34 mouse cellular contexts compared by ENCODE assay signal in the genomic region with DNA sequence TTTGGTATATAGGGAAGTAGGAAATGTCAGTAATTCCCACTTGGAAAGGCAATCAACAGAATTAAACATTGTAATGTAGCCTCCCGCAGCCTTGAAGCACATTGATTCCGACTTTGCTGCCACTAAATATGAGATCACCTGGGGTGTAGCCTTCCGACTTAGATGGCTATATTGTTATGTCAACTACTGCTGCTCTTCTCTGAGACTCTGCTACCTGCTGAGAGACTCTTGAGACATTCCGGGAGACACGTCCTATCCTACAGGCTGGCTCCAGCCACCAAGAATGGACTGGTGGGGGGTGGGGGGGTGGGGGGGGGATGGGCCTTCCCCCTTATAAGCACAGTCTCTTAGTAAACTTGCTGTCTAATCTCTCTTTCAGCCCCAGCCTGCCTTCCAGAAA. TPM values are rescaled to one million over a fixed set of nuclear protein-coding genes. Genes with fewer than 3 reads are reported as not detected.
"Had no signal": no experiment of that assay in that cellular context is flagged by ENCODE, and none has a peak within 500 bp of the region (broad histone marks: within the 10 kb centered on the region; RNA-seq: fewer than 3 reads in every experiment).

No protein-coding gene starts in this region.

RNA-seq across cellular contexts. Expression of gene Trap1a, which starts 16.1 kb away (rescaled TPM):
- total RNA-seq: heart, postnatal 10 days; heart, postnatal 14 days; heart, postnatal 25 days; heart, postnatal 36 days; heart, postnatal 4 days; hematopoietic stem cell, adult 5-6 weeks; hindbrain, postnatal 0 days; layer of hippocampus, adult 18-20 months; layer of hippocampus, adult 2 months; layer of hippocampus, adult 8-10 months; layer of hippocampus, postnatal 10 days; layer of hippocampus, postnatal 14 days; layer of hippocampus, postnatal 25 days; layer of hippocampus, postnatal 36 days; left cerebral cortex, adult 18-20 months; left cerebral cortex, adult 2 months; left cerebral cortex, adult 8-10 months had no signal
- polyA plus RNA-seq: heart, embryonic 16.5 days; heart, postnatal 0 days; hindbrain, embryonic 12.5 days; hindbrain, embryonic 13.5 days; hindbrain, embryonic 14.5 days; hindbrain, embryonic 15.5 days; hindbrain, embryonic 16.5 days; hindbrain, postnatal 0 days; inflammation-experienced regulatory T-cells, adult 6 months; intestine, embryonic 14.5 days; intestine, embryonic 15.5 days; intestine, embryonic 16.5 days; intestine, postnatal 0 days; kidney, adult 2 months; kidney, embryonic 14.5 days; kidney, embryonic 16.5 days; kidney, postnatal 0 days; large intestine, adult 2 months had no signal
